Mouse (Mus musculus) T-helper 1 cell (primary cell): Measurements from ENCODE around the gene Casc3.

ENCODE experiments used
- in situ Hi-C: fragments of 300-600 bp; cut with MboI, MseI; formaldehyde crosslinking; loops from one replicate; pipeline ENCODE4 v1.15.1; 2025; ENCODE audit warnings: high pct_unique_total_duplicates

Casc3 gene

DNA sequence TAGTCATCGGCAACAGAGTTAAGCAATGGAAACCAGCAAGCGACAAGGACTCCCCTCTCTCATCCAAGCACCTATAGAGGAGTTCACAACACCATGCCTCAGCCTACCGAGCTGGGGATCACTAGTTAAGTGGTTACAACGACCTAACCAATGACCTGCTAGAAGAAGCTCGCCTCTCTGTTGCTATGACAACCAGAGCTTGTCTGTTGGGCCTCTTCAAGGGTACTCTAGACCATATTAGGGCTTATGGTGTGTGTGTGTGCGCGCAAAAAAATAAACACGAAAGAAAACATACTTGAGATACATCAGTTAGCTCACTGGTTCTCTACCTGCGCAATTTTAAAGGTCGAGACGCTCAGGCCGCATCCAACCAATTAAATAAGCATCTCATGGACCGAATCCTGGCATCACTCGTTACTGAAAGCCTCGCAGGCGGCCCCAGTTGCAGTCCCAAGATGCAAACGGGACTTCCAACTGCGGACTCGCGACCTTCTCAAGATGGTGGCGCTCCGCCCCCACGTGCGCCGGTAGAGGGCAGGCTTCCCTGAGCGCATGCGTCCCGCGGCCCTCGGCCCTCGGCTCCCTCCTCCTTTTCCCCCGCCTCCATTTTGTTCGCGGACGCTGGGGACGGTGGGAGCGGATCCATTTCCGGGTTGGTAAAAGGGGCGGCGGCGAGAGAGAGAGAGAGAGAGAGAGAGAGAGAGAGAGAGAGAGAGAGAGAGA lies 58.5 kb downstream of the Casc3 start, which contains the start of gene Wipf2:
Gene Wipf2 (plus strand): TSS at position 611 of the 723 bp plus-strand sequence.
- in situ Hi-C loops: no loop called here

DNA sequence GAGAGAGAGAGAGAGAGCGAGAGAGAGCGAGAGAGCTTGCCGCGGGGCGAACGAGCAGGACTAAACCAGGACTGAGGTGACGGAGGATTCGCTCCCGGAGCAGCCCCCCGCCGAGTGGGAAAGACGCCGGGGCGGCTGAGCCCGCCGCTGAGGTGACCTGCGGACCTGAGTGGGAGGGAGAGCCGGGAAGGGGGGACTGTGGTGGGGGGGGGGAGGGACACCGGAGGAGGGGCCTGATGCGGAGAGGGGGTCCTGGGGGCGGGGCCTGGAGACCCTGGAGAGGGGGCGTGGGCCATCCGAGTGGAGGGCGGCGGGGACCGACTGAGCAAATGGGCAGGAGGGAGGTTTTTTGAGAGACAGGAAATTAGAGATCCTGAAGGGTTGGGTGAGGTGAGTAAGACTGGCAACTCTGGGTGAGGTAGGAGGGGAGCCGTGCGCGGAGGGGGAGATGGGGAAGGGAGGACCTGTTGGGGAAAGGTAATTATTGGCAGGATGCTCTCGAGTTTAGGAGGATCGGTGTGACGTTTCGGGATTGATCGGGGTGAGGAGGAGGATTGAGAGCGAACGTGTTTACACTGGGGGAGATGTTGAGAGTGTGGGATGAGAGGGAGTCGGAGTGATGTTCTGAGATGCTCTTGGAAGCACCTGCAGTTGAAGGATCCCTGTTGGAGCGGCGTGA lies 59.2 kb downstream of the Casc3 start:
- in situ Hi-C loops: no loop called here

DNA sequence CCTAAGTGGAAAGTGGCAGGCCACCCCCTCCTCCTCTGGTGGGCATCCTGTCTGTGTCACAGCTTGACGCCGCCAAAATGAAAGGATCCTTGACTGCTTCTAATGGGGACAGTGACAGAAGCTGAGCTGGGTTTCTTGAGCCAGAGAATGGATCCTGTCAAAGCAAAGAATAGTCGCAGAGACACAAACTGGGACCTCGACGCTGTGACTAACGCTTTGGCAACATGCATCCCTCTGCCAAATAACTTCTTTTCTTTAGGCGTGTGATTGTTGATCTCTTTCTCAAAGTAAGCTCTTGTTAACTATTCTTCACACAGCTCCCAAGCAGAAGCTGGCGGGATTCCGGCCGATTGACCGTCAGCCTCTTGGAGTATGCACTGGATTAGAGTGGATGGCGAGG lies 62.6 kb downstream of the Casc3 start:
- in situ Hi-C loops: no loop called here

DNA sequence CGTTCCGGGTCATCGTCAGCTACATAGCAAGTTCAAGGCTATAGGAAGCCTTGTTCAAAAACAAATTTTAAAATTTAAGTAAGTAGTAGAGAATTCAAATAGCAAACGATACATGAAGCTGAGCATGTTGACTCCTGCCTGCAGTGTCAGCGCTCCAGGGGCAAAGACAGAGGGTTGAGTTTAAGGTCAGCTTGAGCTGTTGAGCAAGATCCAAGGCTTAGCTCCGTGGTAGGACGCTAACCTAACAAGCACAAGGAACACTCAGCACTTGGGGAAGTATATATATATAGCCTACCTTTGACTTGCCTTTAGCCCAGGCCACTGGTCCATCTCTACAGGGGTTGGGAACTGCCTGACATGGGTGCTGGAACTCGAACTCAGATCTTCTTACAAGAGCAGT lies 65.2 kb downstream of the Casc3 start:
- in situ Hi-C loops: no loop called here

DNA sequence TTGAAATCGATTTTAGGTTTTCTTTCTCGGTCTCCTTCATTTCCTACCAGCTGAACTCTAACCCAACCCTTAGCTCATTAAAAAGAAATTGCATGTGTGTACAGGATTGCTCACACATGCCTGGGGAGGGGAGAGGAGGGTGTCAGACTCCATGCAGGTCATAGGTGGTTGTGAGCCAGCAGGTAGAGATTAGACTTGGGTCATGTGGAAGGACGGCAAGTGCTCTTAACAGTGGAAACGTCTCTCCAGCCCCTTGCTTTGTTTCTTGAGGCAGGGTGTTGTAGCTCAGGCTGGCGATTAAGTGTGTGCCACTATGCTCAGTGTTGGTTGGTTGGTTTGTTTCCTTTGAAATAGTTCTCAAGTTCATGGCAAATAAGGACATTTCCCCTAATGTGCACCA lies 66.1 kb downstream of the Casc3 start:
- in situ Hi-C loops: no loop called here

DNA sequence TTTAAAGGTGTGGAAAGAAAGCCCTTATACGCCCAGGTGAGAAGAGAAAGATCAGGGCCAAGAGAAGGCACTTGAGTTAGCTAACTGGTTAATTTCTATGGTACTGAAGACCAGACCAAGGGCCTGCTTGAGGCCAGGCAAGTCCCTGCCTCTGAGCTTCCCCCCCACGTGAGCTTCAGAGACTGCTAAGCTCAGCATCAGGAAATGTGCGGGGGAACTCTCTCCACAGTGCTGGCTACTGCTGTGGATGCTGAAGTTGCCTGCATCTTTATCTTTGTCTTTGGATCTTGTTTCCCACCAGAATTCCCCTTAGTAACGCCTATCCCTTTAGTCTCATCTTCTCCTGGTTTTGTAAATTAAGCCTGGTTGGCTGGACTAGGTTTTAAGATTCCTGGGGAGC lies 66.7 kb downstream of the Casc3 start:
- in situ Hi-C loops: no loop called here

DNA sequence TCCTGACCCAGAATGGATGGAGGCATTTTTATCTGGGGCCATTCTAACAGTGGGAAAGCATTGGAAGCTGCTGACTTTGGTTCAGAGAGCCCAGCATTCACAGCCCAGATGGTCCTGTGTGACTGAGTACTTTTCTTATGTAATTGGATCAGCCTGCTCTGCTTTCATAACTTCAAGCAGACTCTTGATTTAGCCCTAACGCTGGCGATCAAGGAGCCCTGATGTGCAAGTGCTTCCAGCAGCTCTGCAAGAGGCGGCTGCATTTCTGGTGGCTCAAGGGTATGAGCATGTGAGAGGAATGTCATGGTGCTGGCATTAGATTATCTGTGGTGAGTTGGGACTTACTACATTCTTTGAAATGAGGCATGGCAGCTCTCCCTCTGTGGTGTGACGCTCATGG lies 67.3 kb downstream of the Casc3 start:
- in situ Hi-C loops: no loop called here

DNA sequence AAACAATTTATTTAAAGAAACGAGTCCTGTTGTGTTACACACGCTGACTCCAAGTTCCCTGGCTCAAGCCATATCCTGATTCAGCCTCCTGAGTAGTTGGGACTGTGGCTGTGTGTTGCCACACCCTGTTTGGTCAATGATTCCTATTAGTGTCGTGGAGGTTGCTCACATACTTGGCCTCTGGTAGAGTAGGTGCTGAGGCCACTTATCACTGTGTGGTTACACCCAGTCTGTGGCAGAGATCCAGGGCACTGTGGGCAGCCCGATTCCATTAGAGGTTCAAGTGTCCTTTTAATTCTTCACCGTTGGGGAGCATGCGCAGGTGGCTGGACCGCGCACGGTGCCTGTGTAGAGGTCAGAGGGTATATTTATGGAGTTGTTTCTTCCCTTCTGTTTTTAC lies 69.2 kb downstream of the Casc3 start:
- in situ Hi-C loops: no loop called here

DNA sequence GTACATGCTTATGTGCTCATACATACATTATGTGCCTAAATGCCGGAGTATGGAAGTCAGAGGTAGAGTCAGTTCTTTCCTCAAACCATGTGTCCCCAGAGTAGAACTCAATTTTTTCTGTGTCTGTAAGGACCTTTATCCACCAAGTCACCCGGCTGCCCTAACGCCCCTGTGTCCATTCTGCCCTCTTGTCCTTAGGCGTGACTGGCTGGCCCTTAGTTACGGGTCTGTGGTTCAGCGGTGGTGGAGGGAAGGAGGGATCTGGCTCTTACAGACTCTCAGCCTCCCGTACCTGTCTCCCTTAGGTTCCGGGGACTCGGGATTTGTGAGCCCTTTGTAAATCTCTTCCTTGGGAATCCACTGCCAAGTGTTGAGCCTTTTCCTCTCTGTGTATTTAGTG lies 72.3 kb downstream of the Casc3 start:
- in situ Hi-C loops: no loop called here
